Mouse (Mus musculus) heart, embryonic 14.5 days (tissue): ENCODE measurements around the gene Stk40. TPM values are rescaled to one million over a fixed set of nuclear protein-coding genes. Genes with fewer than 3 reads are reported as not detected.
"Not testable (repeated sequence)": the region's sequence is repeated elsewhere in the genome, so short reads cannot be mapped to it uniquely, and the experiment has no call there.

ENCODE experiments used
- ATAC-seq: fragments of 200-750 bp; cut with Nextera tagmentation; 2 replicates; pipeline ENCODE4 v1.8.0; 2017; ENCODE audit warnings: low read depth, moderate TSS enrichment; ENCODE audit not compliant: insufficient number of reproducible peaks, insufficient read depth, low FRiP score
- H3K27ac ChIP-seq, 2 experiments: fragments of 200-500 bp in 1 of 2; fragments of 300-500 bp in 1 of 2; sonication (generic) in 1 of 2; replicated peaks in 1 of 2; 2 replicates each; pipeline ENCODE4 v1.5.1; 2012 to 2014; ENCODE audit warnings: low read depth in 2 of 2, low read length in 2 of 2, control low read depth in 1 of 2, mild to moderate bottlenecking in 1 of 2, mixed read lengths in 1 of 2; ENCODE audit not compliant: control insufficient read depth in 1 of 2, insufficient read depth in 1 of 2
- H3K27me3 ChIP-seq: fragments of 300-500 bp; sonication (generic); 2 replicates; pipeline ENCODE4 v1.6.1; 2014; ENCODE audit warnings: mild to moderate bottlenecking, low read length, control low read depth; ENCODE audit not compliant: control insufficient read depth, insufficient read depth
- H3K36me3 ChIP-seq: fragments of 300-500 bp; sonication (generic); 2 replicates; pipeline ENCODE4 v1.6.1; 2014; ENCODE audit warnings: mild to moderate bottlenecking, control low read depth, low read length, mixed read lengths; ENCODE audit not compliant: control insufficient read depth, insufficient read depth
- H3K4me1 ChIP-seq, 2 experiments: fragments of 200-500 bp in 1 of 2; fragments of 300-500 bp in 1 of 2; sonication (generic) in 1 of 2; 2 replicates each; pipeline ENCODE4 v1.6.1; 2012 to 2014; ENCODE audit warnings: low read length in 2 of 2, control low read depth in 1 of 2, mixed read lengths in 1 of 2; ENCODE audit not compliant: control insufficient read depth in 2 of 2, insufficient read depth in 2 of 2
- H3K4me2 ChIP-seq: fragments of 300-500 bp; sonication (generic); 2 replicates; pipeline ENCODE4 v1.6.1; 2014; ENCODE audit warnings: mild to moderate bottlenecking, low read length
- H3K4me3 ChIP-seq, 2 experiments: fragments of 200-500 bp in 1 of 2; fragments of 300-500 bp in 1 of 2; sonication (generic) in 1 of 2; 2 replicates each; pipeline ENCODE4 v1.5.1; 2012 to 2014; ENCODE audit warnings: low read length in 2 of 2, mild to moderate bottlenecking in 2 of 2, control low read depth in 1 of 2, low read depth in 1 of 2, moderate library complexity in 1 of 2; ENCODE audit not compliant: control insufficient read depth in 1 of 2, insufficient read depth in 1 of 2
- H3K9ac ChIP-seq: fragments of 300-500 bp; sonication (generic); 2 replicates; pipeline ENCODE4 v1.6.1; 2014; ENCODE audit warnings: mild to moderate bottlenecking, low read length
- H3K9me3 ChIP-seq: fragments of 300-500 bp; sonication (generic); 2 replicates; pipeline ENCODE4 v1.6.1; 2016; ENCODE audit warnings: low read length, control low read depth; ENCODE audit not compliant: control insufficient read depth
- WGBS: fragments of 180-500 bp; shearing (Covaris S2); extraction: QIAGEN DNeasy Blood & Tissue Kit; methylation state at CpG from one replicate; pipeline ENCODE4 v1.1.7; 2014; 5-methylcytosine and 5-hydroxymethylcytosine counted together
- polyA plus RNA-seq: library from polyadenylated mRNA; unstranded; fragments of >200 nt; fragmentation: Nextera tagmentation; extraction: Ambion mirVana; gene quantifications from 2 replicates; pipeline ENCODE4 v1.2.1, GENCODE M21; 2014

Gene Stk40
- polyA plus RNA-seq, 1 experiment from 2014 or later: 17.8 TPM

DNA sequence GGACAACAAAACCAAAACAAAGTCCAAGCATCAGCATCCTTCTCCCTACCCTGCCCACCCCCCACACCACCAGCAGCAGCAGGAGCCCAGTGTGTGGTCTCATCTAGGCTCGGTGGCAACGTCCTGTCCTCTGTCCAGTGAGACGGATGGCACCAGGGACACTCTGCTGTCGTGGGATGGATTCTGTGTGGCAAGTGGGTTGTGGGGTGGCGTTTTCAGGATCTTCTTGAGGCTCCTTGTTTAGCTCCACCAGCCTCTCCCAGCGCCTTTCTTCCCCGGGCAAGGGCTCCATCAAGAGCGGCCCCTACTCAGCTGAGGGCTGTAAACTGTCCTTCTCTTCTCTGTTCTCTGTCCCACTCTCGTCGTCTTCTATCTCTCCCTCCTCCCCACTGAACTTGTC is 61.3 kb downstream of the Stk40 start:
- not testable (repeated sequence) for H3K27me3 ChIP-seq, ATAC-seq
- H3K36me3 ChIP-seq: peaks cover 49% of the 10 kb centered on the region

DNA sequence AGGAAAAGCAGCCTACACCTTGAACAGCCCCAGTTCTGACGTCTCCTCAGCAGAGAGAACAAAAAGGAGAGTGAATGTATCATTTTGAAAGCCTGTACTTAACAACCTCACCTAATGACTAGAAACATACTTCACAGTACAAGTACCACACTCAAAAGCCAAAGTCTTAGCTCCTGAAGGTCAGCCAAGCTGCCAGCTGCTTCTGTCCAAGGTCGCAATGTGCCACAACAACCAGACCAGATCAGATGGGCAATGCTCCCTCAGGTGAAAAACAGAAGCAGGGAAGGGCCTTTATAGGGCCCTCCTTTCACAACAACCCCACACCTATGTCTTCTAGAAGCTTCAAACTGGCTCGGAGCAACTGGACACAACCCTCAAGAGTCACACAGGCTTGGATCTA is 62.3 kb downstream of the Stk40 start:
- H3K4me1 ChIP-seq: peaks cover 7 to 17% of the 10 kb centered on the region in 2 experiments
- H3K9me3 ChIP-seq: no peaks in the 10 kb centered on the region
- peak overlapping the region; percentile 59 to 78 for H3K27ac ChIP-seq
- H3K9ac ChIP-seq: 0 out of 2 replicates have a peak overlapping the region, but pooled peaks have one; percentile 36
- no peak for ATAC-seq
- H3K36me3 ChIP-seq: peaks cover 59% of the 10 kb centered on the region
- no peak overlapping the region for H3K4me2 ChIP-seq
- no peak overlapping the region for H3K4me3 ChIP-seq
- no peaks in the 10 kb centered on the region for H3K27me3 ChIP-seq
- WGBS: 51% methylated on average over 3 of the region's 3 CpGs

More for the DNA sequence above, 61.3 kb downstream of the Stk40 start:
- 76% methylated on average over 8 of the region's 10 CpGs for WGBS
- H3K9ac ChIP-seq, H3K4me3 ChIP-seq, H3K4me2 ChIP-seq, H3K9me3 ChIP-seq, H3K27ac ChIP-seq: not testable (repeated sequence)
- H3K4me1 ChIP-seq: peaks cover 7 to 17% of the 10 kb centered on the region in 2 experiments

DNA sequence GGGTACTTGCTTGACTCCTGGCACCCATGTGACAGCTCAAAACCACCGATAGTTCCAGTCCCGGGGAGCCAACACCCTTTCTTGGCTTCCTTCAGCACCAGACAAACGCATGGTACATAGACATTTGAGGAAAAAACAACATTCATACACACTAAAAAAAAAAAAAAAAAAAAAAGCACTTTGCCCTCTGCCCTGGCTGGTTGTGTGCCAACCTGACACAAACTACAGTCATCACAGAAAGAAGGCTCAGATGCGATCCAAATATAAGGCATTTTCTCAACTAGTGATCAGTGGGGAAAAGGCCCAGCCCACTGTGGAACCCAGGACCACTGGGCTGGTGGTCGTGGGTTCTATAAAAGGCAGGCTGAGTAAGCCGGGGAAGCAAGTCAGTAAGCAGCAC is 65.1 kb downstream of the Stk40 start:
- peaks cover 86% of the 10 kb centered on the region for H3K36me3 ChIP-seq
- no peak overlapping the region for H3K4me3 ChIP-seq
- H3K27me3 ChIP-seq: no peaks in the 10 kb centered on the region
- H3K4me1 ChIP-seq: peaks cover 3 to 9% of the 10 kb centered on the region in 2 experiments; a peak in 3 of 4 replicates
- H3K27ac ChIP-seq: no peak overlapping the region
- no peak overlapping the region for H3K4me2 ChIP-seq
- no peaks in the 10 kb centered on the region for H3K9me3 ChIP-seq
- WGBS: 81% methylated on average over 6 of the region's 6 CpGs
- no peak overlapping the region for H3K9ac ChIP-seq
- ATAC-seq: no peak

DNA sequence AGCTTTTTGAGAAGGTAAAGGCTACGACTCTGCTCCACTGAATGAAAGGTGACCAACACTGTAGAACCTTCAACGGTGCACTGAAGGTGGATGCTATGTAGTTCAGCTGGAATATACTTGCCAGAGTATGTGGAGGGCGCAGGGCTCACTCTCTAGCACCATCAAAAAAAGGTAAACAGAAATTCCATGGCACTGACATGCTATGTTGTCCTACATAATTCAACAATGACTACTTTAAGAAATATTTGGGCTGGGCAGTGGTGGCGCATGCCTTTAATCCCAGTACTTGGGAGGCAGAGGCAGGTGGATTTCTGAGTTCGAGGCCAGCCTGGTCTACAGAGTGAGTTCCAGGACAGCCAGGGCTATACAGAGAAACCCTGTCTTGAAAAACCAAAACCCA is 67.0 kb downstream of the Stk40 start:
- not testable (repeated sequence) for H3K4me3 ChIP-seq, H3K9me3 ChIP-seq, ATAC-seq, H3K27me3 ChIP-seq, H3K4me2 ChIP-seq, H3K27ac ChIP-seq, H3K9ac ChIP-seq, H3K4me1 ChIP-seq
- H3K36me3 ChIP-seq: peaks cover 100% of the 10 kb centered on the region
- WGBS: 93% methylated on average over 5 of the region's 5 CpGs

DNA sequence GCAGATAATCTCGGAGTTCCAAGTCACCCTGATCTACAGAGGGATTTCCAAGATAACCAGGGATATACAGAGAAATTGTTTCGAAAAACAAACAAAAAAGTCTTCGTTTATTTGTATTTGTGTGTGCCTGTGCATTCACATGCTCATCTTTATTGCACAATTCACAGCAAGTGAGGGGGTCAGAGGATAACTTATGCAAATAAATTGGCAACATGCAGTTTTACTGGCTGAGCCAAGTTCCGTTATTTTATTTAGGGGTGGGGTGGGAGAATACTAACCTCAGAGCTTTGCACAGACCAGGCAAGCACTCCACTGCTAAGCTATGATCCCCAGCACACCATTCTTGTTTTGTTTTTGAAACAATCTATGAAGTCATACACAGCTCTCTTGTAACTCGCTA is 70.0 kb downstream of the Stk40 start:
- Histone ChIP-seq H3K4me2 (no peak overlapping the region), H3K4me1 (no peaks in the 10 kb centered on the region), H3K9me3 (no peaks in the 10 kb centered on the region), H3K9ac (no peak overlapping the region), H3K36me3 (peaks cover 95% of the 10 kb centered on the region), H3K27ac (no peak overlapping the region), H3K27me3 (no peaks in the 10 kb centered on the region), H3K4me3 (no peak overlapping the region)
- 95% methylated on average over 5 of the region's 5 CpGs for WGBS
- no peak for ATAC-seq

DNA sequence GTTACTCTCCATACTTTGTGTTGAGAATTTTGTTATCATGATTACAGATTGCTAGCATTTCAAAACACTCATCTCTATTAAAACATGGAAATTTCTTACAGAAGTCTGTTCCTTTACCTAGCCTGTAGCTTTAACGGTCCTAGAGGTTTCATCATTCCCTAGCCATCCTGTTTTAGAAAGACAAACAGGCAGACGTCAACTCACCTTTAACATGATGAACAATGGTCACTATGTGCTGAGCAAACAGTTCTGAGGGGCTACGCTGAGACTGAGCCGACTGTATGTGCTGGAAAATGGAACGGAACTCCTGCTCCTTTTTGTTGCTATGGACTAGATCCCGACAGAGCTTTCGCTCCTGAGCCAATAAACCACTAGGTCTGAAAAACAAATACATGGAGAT is 72.2 kb downstream of the Stk40 start:
- 91% methylated on average over 7 of the region's 7 CpGs for WGBS
- not testable (repeated sequence) for ATAC-seq, H3K4me2 ChIP-seq

DNA sequence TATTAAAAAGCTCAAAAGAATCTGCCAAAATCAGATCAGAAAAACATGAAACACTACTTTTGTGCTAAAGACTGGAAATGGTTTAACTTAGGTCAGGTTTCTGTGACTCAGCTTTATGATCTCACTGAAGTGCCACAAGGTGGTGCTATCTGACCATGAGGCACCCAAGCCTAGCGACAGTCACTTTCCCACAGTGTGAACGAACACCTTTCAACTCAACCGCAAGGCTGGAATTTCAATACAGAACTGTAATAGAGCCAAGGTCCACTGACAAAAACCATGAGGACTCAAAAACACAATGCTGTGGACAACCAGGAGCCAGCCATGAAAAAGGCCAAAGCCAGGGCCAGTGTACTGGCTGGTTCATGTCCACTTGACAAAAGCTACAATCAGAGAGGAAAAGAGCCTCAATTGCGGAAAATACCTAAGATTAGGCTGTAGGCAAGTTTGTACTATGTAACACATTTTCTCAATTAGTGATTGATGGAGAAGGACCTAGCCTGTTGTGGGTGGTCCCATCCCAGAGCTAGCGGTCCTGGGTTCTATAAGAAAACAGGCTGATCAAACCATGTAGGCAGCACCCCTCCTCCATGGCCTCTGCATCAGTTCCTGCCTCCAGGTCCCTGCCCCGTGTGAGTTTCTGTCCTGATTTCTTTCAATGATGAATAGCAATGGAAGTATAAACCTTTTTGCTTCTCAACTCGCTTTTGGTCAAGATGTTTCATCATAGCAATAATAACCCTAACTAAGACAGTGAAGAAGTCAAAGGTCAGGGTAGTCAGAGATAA is 77.6 kb downstream of the Stk40 start:
- no peak; the same call in 1 of the 2 replicates for ATAC-seq
- 52% methylated on average over 7 of the region's 7 CpGs for WGBS
- Histone ChIP-seq H3K9me3 (no peaks in the 10 kb centered on the region), H3K4me1 (no peaks in the 10 kb centered on the region), H3K36me3 (peaks cover 89% of the 10 kb centered on the region), H3K4me2 (no peak overlapping the region), H3K27ac (no peak overlapping the region), H3K27me3 (no peaks in the 10 kb centered on the region), H3K4me3 (no peak overlapping the region), H3K9ac (no peak overlapping the region)

More for the DNA sequence above, 72.2 kb downstream of the Stk40 start:
- peaks cover 95% of the 10 kb centered on the region for H3K36me3 ChIP-seq
- H3K27ac ChIP-seq, H3K9me3 ChIP-seq, H3K27me3 ChIP-seq, H3K4me3 ChIP-seq, H3K4me1 ChIP-seq, H3K9ac ChIP-seq: not testable (repeated sequence)

DNA sequence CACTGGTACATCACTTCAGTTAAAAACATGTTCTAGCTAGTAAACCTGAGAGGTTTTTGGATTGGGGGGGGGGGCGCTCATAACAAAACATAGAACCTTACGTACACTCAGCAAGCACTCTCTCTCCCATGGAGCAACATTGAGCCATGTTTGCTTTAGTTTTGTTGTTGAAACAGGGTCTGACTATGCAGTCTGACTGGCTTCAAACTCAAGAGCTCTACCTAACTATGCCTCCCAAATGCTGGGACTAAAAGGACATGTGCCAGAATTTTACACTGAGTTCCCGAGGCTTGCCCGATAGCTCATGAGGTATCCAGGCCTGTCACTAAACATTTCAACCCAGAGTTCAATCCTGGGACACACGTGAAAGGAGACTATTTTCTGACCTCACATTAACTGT is 79.3 kb downstream of the Stk40 start:
- Histone ChIP-seq H3K9me3 (no peaks in the 10 kb centered on the region), H3K27me3 (no peaks in the 10 kb centered on the region), H3K4me2 (no peak overlapping the region), H3K4me1 (no peaks in the 10 kb centered on the region), H3K36me3 (peaks cover 88% of the 10 kb centered on the region), H3K4me3 (no peak overlapping the region), H3K27ac (no peak overlapping the region), H3K9ac (no peak overlapping the region)
- ATAC-seq: no peak; the same call in 1 of the 2 replicates
- 79% methylated on average over 5 of the region's 5 CpGs for WGBS
